Mouse (Mus musculus) adrenal gland, postnatal 14 days (tissue): ENCODE measurements around the gene 1700029H14Rik. TPM values are rescaled to one million over a fixed set of nuclear protein-coding genes. Genes with fewer than 3 reads are reported as not detected.

Experiments used
- DNase-seq: peaks from one replicate; pipeline ENCODE4 v3.0.0; 2021; ENCODE audit warnings: mixed read lengths
- long read RNA-seq, 2 experiments: library from polyadenylated mRNA; stranded (forward); transcript quantifications; one replicate each; pipeline ENCODE4 v2.0.0; 2021
- total RNA-seq: library from RNA; stranded (reverse); gene quantifications from 2 replicates; pipeline ENCODE4 v1.2.3, GENCODE M21; 2021

The 1700029H14Rik gene
- total RNA-seq: not detected in 2 replicates
- long read RNA-seq, experiment 1: 0 reads
- long read RNA-seq, experiment 2: 0 reads

DNA sequence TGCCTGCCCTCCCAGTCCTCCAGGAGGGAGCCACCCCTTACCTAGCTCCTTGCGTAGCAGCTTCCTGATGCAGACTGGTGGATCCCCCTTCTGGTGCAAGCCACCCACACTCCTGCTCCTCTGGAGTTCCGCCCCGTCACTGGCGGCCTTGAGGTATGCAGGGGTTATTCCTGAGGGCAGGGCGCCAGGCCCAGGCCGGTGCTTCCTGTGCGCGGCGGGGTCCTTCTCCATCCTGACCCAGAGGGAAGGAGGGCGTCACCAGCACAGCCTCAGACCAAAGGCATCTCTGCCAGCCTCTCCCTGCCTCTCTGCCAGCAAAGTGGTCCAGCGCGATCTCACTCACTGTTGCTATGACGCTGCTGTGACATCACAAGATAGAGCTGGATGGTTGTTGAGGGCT, at the start of gene 1700029H14Rik:
Gene 1700029H14Rik (minus strand): TSS at position 344 of the 400 bp plus-strand sequence.
- DNase-seq: peak; percentile 70

DNA sequence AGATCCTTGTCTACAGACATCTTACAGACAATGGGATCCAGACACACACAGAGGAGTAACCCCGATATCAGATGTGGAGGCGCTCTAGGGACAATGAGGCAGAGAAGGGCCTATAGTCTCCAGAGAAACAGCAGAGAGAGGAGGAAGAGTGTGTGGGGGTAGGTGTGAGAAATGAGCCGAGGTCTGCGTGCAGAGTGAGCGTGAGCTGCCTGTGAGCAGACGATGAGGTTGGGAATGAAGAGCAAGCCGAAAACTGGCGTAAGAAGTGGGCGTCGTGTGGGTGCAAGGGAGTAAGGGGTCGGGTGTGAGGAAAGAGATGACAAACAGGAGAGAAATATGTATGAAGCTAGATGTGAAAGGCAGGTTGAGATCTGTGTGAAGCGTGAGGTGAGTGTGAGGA, 49.4 kb upstream of the 1700029H14Rik start:
- no peak for DNase-seq

DNA sequence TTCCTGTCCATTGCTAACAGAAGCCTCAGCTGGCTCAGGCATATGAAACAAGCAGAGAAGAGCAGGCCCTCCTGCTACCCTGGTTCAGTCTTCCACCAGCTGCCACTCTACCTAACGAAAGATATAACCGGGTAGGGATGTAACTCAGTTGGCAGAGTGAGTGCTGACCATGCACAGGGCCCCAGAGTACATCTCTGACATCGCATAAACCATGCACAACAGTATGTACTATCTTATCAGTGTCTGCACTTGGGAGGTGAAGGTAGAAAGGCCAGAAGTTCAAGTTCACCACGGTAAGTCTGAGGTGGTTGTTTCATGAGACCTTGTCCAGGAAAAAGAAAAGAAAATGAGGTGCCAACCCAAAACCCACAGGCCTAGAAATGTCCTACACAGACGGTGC, 47.7 kb upstream of the 1700029H14Rik start:
- no peak for DNase-seq

DNA sequence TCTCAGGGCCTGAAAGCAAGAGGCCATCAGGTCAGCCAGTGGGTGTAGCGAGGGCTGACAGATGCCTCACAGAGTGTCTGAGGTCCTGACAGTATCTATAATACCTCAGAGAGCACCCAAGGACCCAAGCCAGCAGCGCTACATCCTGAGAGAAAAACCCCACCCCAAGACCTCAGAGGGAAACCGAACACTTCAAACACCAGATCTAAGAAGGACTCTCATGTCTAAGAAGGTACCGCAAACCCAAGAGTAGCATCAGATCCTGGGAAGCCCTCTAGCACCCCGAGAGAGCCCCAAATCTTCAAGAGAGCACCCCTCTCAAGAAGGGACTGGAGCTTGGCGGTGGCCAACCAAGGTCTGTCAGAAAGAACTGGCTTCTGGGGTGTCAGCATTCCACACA, 46.7 kb upstream of the 1700029H14Rik start:
- no peak for DNase-seq

DNA sequence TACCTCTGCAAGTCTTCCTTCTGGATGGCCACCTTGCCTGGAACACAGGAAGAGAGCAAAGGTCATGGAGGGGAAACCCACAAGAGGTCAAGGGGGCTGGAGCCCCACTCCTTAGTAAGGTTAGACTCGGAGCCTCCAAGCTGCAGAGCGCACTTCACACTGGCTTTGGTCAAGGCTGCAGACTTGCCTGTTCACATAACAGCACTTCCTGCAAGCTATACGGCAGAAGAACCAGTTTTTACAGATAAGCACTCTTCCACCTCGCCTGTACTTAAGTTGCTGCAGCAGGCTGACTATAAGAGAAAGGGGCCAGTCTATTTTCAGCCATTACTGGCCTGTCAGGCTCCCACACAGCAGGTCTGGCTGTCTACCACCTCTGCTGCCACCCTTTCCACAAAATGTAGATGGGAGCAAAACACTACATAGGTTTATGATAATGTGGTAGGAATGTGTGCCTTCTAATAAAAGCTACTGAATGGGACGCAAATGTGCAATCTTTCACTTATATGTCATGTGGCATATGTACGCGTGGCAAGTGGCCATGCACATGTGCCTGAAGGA, 43.7 kb upstream of the 1700029H14Rik start:
- DNase-seq: no peak

DNA sequence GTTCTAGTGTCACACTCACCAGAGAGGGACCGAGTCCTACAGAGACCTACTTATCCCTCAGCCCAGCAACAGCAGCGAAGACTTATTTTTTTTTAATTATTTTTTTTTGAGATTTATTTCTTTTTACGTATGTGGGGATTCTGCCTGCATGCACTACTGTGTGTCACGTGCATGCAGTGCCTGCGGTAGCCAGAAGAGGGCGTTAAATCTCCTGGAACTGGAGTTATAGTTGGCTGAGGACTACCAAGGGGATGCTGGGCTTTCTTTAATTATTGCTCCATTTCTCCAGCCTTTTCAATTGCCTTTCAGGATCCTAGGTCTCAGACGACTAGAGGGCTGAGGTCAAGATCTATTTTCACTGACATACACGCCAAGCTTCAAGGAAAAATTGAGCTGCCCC, 40.4 kb upstream of the 1700029H14Rik start:
- peak; percentile 72 for DNase-seq

DNA sequence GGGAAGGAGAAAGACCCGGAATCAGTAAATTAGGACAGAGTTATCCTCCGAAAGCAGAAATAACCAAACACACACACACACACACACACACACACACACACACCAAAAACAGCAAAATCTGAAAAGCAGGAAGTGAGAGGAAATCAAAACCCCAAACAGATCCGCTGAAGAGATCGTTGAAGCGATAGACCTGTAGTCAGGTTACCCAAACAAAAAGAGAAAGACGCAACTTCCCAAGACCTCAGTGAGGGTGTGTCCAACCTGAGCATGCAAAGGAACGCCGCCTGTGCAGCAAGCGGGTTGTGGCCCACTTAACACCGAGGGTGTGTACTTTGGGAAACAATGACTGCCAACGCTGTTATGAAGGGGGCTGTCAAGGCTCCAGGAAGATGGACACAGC, 38.9 kb upstream of the 1700029H14Rik start:
- no peak for DNase-seq

DNA sequence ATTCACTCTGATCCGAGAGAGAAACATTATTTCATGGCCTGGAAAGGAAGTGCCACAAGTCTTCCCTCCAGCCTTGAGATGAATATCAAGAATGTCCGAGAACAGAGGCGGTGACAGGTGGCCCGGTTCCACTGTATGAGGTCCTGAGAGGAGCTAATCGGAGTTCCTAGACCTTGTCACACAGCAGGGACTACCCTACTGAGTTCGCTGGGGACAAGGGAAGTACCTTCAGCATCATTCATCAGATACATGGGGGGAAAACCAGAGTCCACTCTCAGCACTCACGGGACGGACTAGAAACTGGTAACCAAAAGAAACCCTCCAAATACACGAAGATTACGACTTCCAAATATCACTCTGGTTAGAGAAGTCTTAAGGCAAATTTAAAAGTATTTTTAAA, 38.5 kb upstream of the 1700029H14Rik start:
- no peak for DNase-seq

DNA sequence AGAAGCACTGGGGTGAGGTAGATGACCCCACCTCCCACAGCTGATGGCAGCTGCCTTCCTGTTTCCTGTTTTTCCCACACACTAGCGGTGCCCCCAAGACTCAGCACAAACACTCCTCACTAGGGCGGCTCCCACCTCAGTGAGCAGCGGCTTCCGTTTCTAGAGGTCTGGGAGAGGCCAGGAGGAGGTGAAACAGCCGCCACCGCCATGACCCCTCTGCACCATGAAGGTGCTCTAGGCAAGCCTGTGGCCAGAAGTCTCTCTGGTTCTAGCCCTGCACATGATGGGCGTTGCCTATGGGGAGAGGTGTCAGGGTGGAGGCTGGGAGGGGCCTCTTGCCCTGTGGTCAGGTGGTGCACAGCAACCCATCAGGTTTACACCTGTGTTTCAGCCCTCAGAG, 37.9 kb upstream of the 1700029H14Rik start:
- DNase-seq: peak; percentile 52

DNA sequence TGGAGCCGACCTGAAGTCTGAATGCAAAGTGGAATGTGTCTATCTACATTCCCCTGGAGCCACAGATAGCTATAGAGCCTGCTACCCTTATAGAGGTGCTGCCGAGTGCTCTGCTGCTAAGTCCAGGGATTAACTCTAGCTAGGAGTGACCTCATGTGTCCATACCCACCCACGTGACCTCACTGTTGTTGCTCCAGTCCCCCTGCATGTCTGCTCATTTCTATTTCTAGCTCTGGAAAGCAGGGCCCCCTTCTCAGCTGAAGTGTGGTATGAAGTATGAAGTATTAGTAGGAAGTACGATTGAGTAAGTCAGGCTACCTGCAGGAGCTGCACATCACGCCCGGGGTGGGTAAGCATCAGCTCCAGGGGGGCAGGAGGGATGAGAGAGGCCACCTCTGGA, 35.5 kb upstream of the 1700029H14Rik start:
- DNase-seq: no peak

DNA sequence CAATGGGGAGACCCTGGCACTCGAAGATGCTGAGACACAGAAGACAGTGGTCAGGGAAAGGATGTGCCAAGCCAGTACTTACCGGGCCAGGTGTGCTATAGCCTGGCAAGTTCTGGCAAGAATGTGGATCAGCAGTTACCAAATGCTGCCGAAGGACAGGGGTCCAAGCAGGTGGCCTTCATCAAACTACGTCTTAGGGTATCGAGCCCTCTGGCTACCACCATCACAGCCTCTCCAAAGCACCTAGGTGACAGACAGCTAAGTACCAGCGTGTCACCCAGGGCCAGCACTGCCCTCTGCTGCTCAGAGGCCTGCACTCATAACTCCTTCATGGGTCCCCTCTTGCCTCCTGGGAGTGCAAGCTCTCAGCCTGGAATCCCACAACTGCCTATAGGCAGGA, 33.6 kb upstream of the 1700029H14Rik start:
- no peak for DNase-seq

DNA sequence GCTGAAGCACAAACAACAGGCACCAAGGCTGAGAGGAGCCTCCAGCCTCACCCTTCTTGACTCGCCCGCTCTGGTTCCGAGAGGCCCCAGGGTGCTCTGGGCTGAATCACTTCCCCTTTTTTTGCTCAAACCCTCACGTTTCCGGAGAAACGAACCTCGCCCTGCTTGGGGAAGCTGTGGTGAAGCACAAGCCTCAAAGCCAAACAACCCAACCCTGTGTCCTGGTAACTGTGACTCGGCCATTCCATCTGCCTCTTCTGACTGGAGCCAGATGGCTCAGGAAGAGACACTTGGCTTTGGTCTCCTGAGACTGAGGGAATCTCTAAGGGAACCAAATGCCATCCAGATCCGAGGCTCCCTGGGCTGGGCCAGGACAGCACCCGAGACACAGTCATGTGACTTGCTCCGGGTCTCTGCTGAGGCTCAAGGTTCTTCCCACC, 32.6 kb upstream of the 1700029H14Rik start:
- DNase-seq: peak; percentile 47

DNA sequence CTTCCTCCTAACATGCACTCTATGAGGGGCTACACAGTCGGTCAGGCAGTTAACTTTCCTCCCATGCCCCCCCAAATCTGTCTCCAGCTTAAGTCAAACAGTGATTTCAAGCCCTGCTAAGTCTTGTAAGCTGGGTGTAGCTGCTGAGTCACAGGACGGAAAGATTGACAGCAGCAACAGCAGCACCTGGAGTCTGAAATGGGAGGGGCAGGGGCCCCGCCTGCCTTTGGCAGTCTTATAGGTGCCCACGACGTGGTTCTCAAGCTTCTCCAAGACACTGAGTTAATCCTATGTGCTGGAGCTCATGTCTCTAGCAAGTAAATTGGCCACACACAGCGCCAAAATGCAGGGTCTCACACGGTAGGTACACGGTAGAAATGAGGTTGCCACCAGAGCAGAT, 31.1 kb upstream of the 1700029H14Rik start:
- DNase-seq: no peak

DNA sequence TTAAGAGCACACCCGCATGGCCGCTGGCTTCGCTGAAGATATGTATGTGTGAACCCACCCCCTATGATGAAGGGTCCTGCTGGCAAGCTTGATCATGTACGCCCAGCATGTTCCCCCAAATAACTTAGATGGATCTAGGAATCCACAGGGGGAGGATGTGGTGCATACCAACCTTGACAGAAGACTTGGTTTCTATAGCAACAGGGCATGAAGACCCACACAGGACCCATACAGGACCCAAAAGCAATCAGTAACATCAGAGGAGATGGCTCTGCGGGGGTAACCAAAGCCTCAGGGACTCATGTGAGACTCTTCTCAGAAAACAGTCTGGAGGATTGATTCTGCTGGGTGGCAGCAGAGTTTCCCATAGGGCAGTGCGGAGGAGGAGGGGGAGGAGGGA, 29.0 kb upstream of the 1700029H14Rik start:
- DNase-seq: no peak

DNA sequence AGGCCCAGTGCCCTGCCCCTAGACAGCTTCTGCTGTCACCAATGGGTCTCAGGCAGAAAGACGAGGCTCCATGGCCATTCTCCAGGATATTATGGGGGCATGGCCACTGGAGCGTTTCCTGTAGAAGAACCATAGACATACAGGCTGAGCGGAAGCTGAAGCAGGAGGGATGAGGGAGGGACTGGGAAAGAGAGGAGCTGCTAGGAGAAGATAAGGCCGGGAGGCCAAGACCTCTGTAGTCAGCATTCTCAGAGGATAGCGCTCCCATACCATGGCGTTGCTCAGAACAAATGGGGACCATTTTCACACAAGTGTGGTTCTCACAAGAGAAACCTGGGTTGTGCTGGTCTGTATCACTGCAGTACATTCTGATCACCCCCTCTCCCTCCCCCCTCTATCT, 26.8 kb upstream of the 1700029H14Rik start:
- DNase-seq: no peak

DNA sequence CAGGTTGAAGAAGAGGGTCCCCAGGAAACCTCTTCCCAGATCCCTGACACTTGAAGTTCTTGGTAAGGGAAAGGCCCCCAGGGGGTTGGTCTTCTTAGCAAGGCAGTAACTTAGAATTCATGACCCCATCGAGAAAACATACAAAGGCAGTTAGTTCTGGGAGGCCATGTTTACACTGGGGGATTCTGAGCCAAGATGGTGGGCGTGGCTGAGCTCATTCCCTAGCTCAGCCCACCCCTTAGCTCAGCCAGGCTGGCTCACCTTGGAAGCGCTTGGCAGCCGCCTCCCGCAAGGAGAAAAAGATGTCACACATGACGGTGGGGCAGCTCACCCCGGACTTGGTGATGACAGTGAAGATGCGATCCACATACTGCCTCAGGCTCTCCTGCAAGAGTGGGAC, 22.4 kb upstream of the 1700029H14Rik start:
- no peak for DNase-seq

DNA sequence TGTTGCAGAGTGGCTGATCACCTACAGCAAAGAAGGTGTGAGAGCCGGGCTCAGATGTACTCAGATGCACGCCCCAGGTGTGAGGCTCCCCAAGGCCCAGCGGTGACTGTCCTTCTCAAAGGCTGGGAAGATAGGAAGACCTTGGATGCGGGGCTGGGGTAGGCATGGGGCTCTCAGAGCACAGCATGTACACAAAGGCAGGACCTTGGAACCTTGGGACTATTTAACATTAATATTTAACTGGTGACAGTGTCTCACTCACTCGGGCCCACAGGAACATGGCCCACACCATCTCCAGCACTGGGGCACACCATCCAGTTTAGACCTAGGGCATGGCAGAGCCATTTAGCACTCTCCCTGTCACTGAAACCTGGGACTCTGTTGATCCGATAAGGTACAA, 15.6 kb upstream of the 1700029H14Rik start:
- DNase-seq: no peak

DNA sequence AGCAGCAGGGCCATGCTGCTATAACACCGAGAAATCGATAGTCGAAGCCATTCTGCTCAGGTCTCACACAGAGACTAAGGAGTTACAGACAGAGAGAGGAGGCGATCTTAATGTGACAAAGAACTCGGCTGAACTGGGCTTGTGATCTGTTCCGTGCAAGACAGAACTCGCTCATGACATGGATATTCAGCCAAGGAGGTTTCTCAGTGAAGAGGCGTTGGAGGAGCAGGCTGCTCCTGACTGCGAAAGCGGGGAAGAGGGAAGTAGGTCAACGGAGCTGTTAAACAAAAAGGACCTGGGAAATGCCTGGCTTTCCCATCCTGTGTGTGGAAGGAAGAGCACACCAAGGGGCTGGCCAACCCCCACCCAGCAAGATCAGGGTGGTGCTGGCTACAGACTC, 9.7 kb upstream of the 1700029H14Rik start:
- no peak for DNase-seq

DNA sequence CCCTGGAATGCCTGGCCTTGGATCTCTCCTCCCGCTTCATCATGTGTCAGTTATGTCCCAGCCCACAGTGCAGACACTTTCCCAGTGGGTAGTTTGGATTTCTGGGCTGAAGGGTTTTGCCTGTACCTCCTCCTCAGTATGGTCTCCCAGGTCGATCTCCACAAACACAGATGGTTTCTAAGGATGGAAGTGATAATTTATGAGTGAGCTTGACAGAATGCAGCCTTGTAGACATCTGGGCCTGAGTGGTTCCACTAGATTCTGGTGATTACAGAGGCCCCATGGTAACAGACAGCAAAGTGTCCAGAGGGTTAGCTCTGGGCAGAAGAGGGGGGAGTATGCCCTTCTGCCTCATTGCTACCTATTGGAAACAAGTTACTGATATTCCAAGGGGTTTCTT, 4.7 kb downstream of the 1700029H14Rik start:
- no peak for DNase-seq

DNA sequence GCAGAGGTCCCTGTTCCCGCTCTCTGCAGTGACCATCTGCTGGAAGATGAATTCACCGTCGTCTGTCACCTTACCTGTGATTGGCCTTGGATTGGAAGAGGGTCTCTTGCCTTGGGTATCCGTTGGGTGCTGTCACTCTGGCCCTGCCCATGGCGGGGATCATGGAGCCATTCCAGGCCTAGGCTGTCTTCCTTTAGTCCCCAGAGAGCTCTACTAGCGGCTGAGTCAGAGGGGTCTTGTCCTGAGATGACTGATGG, 10.8 kb downstream of the 1700029H14Rik start:
- no peak for DNase-seq

DNA sequence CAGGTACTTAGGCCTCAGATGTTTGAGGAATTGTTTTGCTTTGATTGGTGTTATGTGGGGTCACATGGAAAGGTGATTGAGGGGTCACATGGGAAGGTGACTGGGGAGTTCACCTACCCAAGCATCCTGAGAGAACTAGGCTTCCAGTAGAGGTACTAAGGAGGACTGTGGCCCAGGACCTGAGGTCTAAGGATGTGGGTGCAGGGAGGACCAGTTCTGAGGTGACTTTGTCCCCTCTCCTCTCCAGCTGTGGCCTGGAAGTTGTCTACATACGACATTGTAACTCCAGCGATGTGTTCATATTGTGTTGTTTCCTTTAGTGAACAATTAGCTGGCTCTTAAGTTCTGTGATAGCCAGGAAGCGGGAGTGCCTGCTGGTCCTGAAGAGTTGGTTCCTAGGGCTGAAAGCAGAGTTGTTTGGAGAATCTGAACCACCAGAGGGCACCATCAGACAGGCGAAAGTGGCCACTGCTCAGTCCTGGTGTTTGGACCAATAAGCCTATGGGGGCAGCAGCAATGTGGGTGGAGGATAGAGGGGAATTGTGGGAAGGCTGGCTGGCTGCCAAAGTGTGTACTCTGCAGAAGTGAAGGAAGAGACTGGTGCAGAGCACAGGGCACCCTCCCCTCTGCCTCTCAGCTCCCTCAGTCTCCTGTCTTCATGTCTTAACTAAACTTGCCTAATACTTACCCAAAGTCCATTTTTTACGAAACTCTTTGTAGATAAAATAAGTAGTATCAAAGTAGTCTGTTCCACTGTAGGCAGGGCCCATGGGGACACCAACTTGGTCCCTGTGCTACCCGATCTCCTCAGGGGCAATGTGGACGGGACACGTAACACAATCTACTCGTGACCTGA, 11.3 kb downstream of the 1700029H14Rik start:
- DNase-seq: peak; percentile 94

DNA sequence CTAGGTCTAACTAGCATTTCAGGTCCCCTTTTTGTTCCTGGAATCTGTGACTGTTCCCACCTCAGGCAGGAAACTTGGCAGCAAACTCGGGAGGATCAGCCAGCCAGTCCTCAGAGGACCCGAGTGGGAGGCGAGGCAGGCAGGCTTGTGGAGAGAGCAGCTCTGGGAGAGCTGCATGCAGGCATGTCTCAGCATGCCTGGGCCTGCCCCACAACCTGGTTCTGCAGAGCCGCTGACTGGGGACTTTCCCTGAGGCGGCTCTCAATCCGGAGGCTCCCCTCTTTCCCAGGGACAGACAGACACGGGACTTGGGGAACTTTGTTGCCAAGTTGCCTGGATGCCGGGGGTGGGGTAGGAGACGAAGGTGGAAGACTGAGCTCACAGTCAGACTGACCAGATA, 13.4 kb downstream of the 1700029H14Rik start:
- peak; percentile 61 for DNase-seq

DNA sequence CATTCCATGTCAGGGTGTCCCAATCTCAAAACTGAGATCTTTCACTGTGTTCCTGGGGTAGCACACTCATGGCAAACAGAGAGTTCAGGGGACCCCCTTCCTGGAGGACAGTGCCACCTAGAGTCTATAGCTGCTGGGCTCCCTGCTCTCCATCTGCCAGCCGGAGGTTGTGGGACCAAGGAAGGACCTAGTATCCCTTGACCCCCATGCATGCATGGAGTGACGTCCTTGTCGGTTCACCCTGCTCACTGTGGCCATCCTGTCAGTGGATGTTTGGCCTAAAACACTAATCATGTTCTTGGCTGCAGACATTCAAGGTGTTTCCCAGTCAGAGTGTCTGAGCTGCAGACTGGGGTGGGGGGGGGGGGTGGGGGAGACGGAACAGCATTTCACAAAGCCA, 14.0 kb downstream of the 1700029H14Rik start:
- peak; percentile 67 for DNase-seq

DNA sequence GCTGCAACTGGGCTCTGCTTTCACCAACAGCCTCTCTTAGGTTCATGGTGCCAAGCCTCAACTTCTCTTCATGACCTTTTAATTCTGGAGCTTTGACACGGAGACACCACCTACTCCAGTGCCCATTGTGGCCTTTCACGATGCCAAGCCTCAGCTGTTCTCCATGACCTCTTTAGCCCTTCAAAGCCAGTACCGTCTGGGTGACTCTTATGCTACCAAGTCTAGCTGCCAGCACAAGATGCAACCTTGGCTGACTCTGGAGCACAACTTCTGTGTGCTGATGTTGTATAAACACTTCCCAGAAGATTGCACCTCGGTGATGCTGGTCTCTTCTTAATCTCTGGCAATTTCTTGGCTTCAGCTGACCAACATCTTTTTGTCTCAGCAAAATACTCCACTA, 15.8 kb downstream of the 1700029H14Rik start:
- DNase-seq: peak; percentile 23
